Mouse (Mus musculus) T-cell, adult 2 months (primary cell): ENCODE data around the gene Mgst2.

Experiments used
- DNase-seq: peaks from one replicate; pipeline ENCODE4 v3.0.0; 2022; ENCODE audit warnings: low spot score

The Mgst2 gene

GRCm38 (mm10) chr3:51654303-51655055, 5.7 kb upstream of the Mgst2 start:
- peak; percentile 80 for DNase-seq

GRCm38 (mm10) chr3:51659415-51659814, 745 bp upstream of the Mgst2 start:
- no peak for DNase-seq

GRCm38 (mm10) chr3:51660821-51661276, 689 bp downstream of the Mgst2 start:
- DNase-seq, result no peak

GRCm38 (mm10) chr3:51661376-51661775, 1.2 kb downstream of the Mgst2 start:
- no peak for DNase-seq

GRCm38 (mm10) chr3:51661880-51662550, 1.9 kb downstream of the Mgst2 start:
- DNase-seq, result peak; percentile 12

GRCm38 (mm10) chr3:51662557-51662956, 2.4 kb downstream of the Mgst2 start:
- peak; percentile 14 for DNase-seq

- no peak for DNase-seq
These were observed 8.4 kb downstream of the Mgst2 start for GRCm38 (mm10) chr3:51668607-51669006.

GRCm38 (mm10) chr3:51670414-51671070, 10.4 kb downstream of the Mgst2 start:
- no peak for DNase-seq

GRCm38 (mm10) chr3:51671071-51671469, 10.9 kb downstream of the Mgst2 start:
- DNase-seq, result no peak

GRCm38 (mm10) chr3:51672631-51673030, 12.5 kb downstream of the Mgst2 start:
- no peak for DNase-seq

- DNase-seq, result peak; percentile 15
These were observed 13.4 kb downstream of the Mgst2 start for GRCm38 (mm10) chr3:51673408-51674086.

- DNase-seq, result no peak
These were observed 14.8 kb downstream of the Mgst2 start for GRCm38 (mm10) chr3:51674963-51675362.

GRCm38 (mm10) chr3:51685539-51685938, 25.4 kb downstream of the Mgst2 start:
- DNase-seq, result no peak

GRCm38 (mm10) chr3:51686316-51686715, 26.2 kb downstream of the Mgst2 start:
- DNase-seq, result no peak

GRCm38 (mm10) chr3:51686791-51687190, 26.6 kb downstream of the Mgst2 start:
- DNase-seq, result no peak

- no peak for DNase-seq
These were observed 28.6 kb downstream of the Mgst2 start for GRCm38 (mm10) chr3:51688725-51689124.

GRCm38 (mm10) chr3:51693196-51693595, 33.0 kb downstream of the Mgst2 start:
- no peak for DNase-seq

GRCm38 (mm10) chr3:51694576-51694975, 34.4 kb downstream of the Mgst2 start:
- no peak for DNase-seq

- no peak for DNase-seq
These were observed 35.6 kb downstream of the Mgst2 start for GRCm38 (mm10) chr3:51695713-51696112.

- no peak for DNase-seq
These were observed 37.8 kb downstream of the Mgst2 start for GRCm38 (mm10) chr3:51697931-51698330.

GRCm38 (mm10) chr3:51700123-51700522, 40.0 kb downstream of the Mgst2 start:
- no peak for DNase-seq

- no peak for DNase-seq
These were observed 40.6 kb downstream of the Mgst2 start for GRCm38 (mm10) chr3:51700731-51701280.
